Mouse (Mus musculus) embryonic facial prominence, embryonic 13.5 days (tissue): ENCODE results near the gene Perm1. TPM values are rescaled to one million over a fixed set of nuclear protein-coding genes. Genes with fewer than 3 reads are reported as not detected.

Source experiments
- ATAC-seq: fragments of 200-750 bp; cut with Nextera tagmentation; 2 replicates; pipeline ENCODE4 v1.8.0; 2017; ENCODE audit warnings: low read depth; ENCODE audit not compliant: insufficient number of reproducible peaks, insufficient read depth, low FRiP score, low TSS enrichment
- H3K27ac ChIP-seq: fragments of 300-500 bp; sonication (generic); 2 replicates; pipeline ENCODE4 v1.5.1; 2015; ENCODE audit warnings: moderate library complexity, mild to moderate bottlenecking, inconsistent platforms
- H3K27me3 ChIP-seq: fragments of 300-500 bp; sonication (generic); 2 replicates; pipeline ENCODE4 v1.6.1; 2015; ENCODE audit warnings: mild to moderate bottlenecking, inconsistent platforms
- H3K36me3 ChIP-seq: fragments of 300-500 bp; sonication (generic); 2 replicates; pipeline ENCODE4 v1.6.1; 2015; ENCODE audit warnings: mild to moderate bottlenecking, inconsistent platforms
- H3K4me1 ChIP-seq: fragments of 300-500 bp; sonication (generic); 2 replicates; pipeline ENCODE4 v1.6.1; 2015; ENCODE audit warnings: inconsistent platforms
- H3K4me2 ChIP-seq: fragments of 300-500 bp; sonication (generic); 2 replicates; pipeline ENCODE4 v1.6.1; 2015; ENCODE audit warnings: moderate library complexity, mild to moderate bottlenecking, inconsistent platforms
- H3K4me3 ChIP-seq: fragments of 300-500 bp; sonication (generic); 2 replicates; pipeline ENCODE4 v1.5.1; 2015; ENCODE audit warnings: mild to moderate bottlenecking, inconsistent platforms
- H3K9ac ChIP-seq: fragments of 300-500 bp; sonication (generic); 2 replicates; pipeline ENCODE4 v1.6.1; 2015; ENCODE audit warnings: mild to moderate bottlenecking, inconsistent platforms
- H3K9me3 ChIP-seq: fragments of 300-500 bp; sonication (generic); 2 replicates; pipeline ENCODE4 v1.6.1; 2016; ENCODE audit warnings: inconsistent platforms
- WGBS: fragments of 180-500 bp; shearing (Covaris S2); methylation state at CpG from one replicate; pipeline ENCODE4 v1.1.7; 2015; ENCODE audit warnings: mixed read lengths; 5-methylcytosine and 5-hydroxymethylcytosine counted together
- polyA plus RNA-seq: library from polyadenylated mRNA; unstranded; fragments of >200 nt; fragmentation: Nextera tagmentation; extraction: Ambion mirVana; gene quantifications from 2 replicates; pipeline ENCODE4 v1.2.1, GENCODE M21; 2015

Gene Perm1
- 0.62 and 1.1 TPM in 2 replicates for polyA plus RNA-seq

GRCm38 (mm10) chr4:156215649-156216048 lies at the start of gene Perm1:
Gene Perm1, plus strand, starts transcription at chr4:156215868.
- WGBS = 74% methylated on average over 4 of the region's 4 CpGs
- Histone ChIP-seq H3K36me3 (no peaks in the 10 kb centered on the region), H3K4me2 (no peak within 1 kb of the TSS), H3K27me3 (no peaks in the 10 kb centered on the region), H3K4me1 (0 out of 2 replicates have a peak, but pooled peaks cover 5% of the 10 kb centered on the region), H3K9ac (no peak within 1 kb of the TSS), H3K27ac (no peak within 1 kb of the TSS), H3K4me3 (no peak within 1 kb of the TSS), H3K9me3 (no peaks in the 10 kb centered on the region)
- ATAC-seq = no peak

GRCm38 (mm10) chr4:156166477-156166876 lies 49.2 kb upstream of the Perm1 start:
- Histone ChIP-seq H3K36me3 (peaks cover 98% of the 10 kb centered on the region), H3K9ac (no peak overlapping the region), H3K4me2 (no peak overlapping the region), H3K27me3 (no peaks in the 10 kb centered on the region), H3K4me1 (no peaks in the 10 kb centered on the region), H3K9me3 (peaks cover 12% of the 10 kb centered on the region), H3K4me3 (no peak overlapping the region), H3K27ac (no peak overlapping the region)
- 83% methylated on average over 9 of the region's 9 CpGs for WGBS
- no peak for ATAC-seq

- Histone ChIP-seq H3K36me3 (peaks cover 100% of the 10 kb centered on the region), H3K9ac (no peak overlapping the region), H3K4me2 (no peak overlapping the region), H3K4me1 (no peaks in the 10 kb centered on the region), H3K4me3 (no peak overlapping the region), H3K27me3 (no peaks in the 10 kb centered on the region), H3K9me3 (no peaks in the 10 kb centered on the region), H3K27ac (no peak overlapping the region)
- no peak for ATAC-seq
- WGBS = 94% methylated on average over 8 of the region's 8 CpGs
Observed at GRCm38 (mm10) chr4:156168611-156169010, 47.1 kb upstream of the Perm1 start.

- peaks cover 100% of the 10 kb centered on the region for H3K36me3 ChIP-seq
Observed at GRCm38 (mm10) chr4:156169129-156169528, 46.5 kb upstream of the Perm1 start.

GRCm38 (mm10) chr4:156171828-156172227 lies 43.8 kb upstream of the Perm1 start:
- no peak for ATAC-seq
- 95% methylated on average over 11 of the region's 11 CpGs for WGBS
- H3K9ac ChIP-seq = no peak overlapping the region
- no peak overlapping the region for H3K4me3 ChIP-seq
- H3K27ac ChIP-seq = no peak overlapping the region
- H3K4me1 ChIP-seq = no peaks in the 10 kb centered on the region
- no peaks in the 10 kb centered on the region for H3K27me3 ChIP-seq
- H3K36me3 ChIP-seq = peaks cover 100% of the 10 kb centered on the region
- H3K4me2 ChIP-seq = no peak overlapping the region
- no peaks in the 10 kb centered on the region for H3K9me3 ChIP-seq

More at GRCm38 (mm10) chr4:156169129-156169528, 46.5 kb upstream of the Perm1 start:
- ATAC-seq = no peak
- Histone ChIP-seq H3K9ac (no peak overlapping the region), H3K4me1 (no peaks in the 10 kb centered on the region), H3K27ac (no peak overlapping the region), H3K4me2 (no peak overlapping the region), H3K4me3 (no peak overlapping the region), H3K9me3 (no peaks in the 10 kb centered on the region), H3K27me3 (no peaks in the 10 kb centered on the region)
- 93% methylated on average over 10 of the region's 10 CpGs for WGBS

GRCm38 (mm10) chr4:156177630-156178029 lies 38.0 kb upstream of the Perm1 start:
- no peak overlapping the region for H3K4me3 ChIP-seq
- 93% methylated on average over 9 of the region's 9 CpGs for whole genome bisulfite sequencing
- no peaks in the 10 kb centered on the region for H3K9me3 ChIP-seq
- no peak overlapping the region for H3K4me2 ChIP-seq
- no peak overlapping the region for H3K27ac ChIP-seq
- H3K36me3 ChIP-seq = peaks cover 95% of the 10 kb centered on the region
- no peaks in the 10 kb centered on the region for H3K4me1 ChIP-seq
- H3K27me3 ChIP-seq = no peaks in the 10 kb centered on the region
- no peak overlapping the region for H3K9ac ChIP-seq
- ATAC-seq = no peak

- Histone ChIP-seq H3K9ac (0 out of 2 replicates have a peak overlapping the region, but pooled peaks have one; percentile 21), H3K4me3 (no peak overlapping the region), H3K9me3 (no peaks in the 10 kb centered on the region), H3K4me2 (no peak overlapping the region), H3K27me3 (no peaks in the 10 kb centered on the region), H3K4me1 (peaks cover 48% of the 10 kb centered on the region), H3K27ac (no peak overlapping the region), H3K36me3 (peaks cover 68% of the 10 kb centered on the region)
- WGBS = 78% methylated on average over 5 of the region's 5 CpGs
- no peak for ATAC-seq
Observed at GRCm38 (mm10) chr4:156183747-156184146, 31.9 kb upstream of the Perm1 start.

- Histone ChIP-seq H3K9ac (peak overlapping the region; percentile 74; the same call in 1 of the 2 replicates), H3K27ac (no peak overlapping the region), H3K4me2 (peak overlapping the region; percentile 59), H3K4me3 (peak overlapping the region; percentile 41; the same call in 1 of the 2 replicates), H3K36me3 (peaks cover 64% of the 10 kb centered on the region), H3K9me3 (no peaks in the 10 kb centered on the region), H3K4me1 (peaks cover 55% of the 10 kb centered on the region), H3K27me3 (no peaks in the 10 kb centered on the region)
- WGBS = 85% methylated on average over 7 of the region's 7 CpGs
- no peak for ATAC-seq
Observed at GRCm38 (mm10) chr4:156184291-156184954, 31.2 kb upstream of the Perm1 start.

- ATAC-seq = no peak
- H3K4me2 ChIP-seq = peak overlapping the region; percentile 59
- peak overlapping the region; percentile 74 for H3K9ac ChIP-seq
- peaks cover 66% of the 10 kb centered on the region for H3K4me1 ChIP-seq
- H3K27me3 ChIP-seq = no peaks in the 10 kb centered on the region
- H3K9me3 ChIP-seq = no peaks in the 10 kb centered on the region
- peak overlapping the region; percentile 41 for H3K4me3 ChIP-seq
- peak overlapping the region; percentile 83 for H3K27ac ChIP-seq
- 65% methylated on average over 13 of the region's 13 CpGs for WGBS
- H3K36me3 ChIP-seq = peaks cover 60% of the 10 kb centered on the region
Observed at GRCm38 (mm10) chr4:156185456-156185949, 30.2 kb upstream of the Perm1 start.

GRCm38 (mm10) chr4:156185950-156186850 lies 29.5 kb upstream of the Perm1 start:
- WGBS = 8% methylated on average over 31 of the region's 31 CpGs
- Histone ChIP-seq H3K9ac (peak overlapping the region; percentile 74), H3K27ac (peak overlapping the region; percentile 83), H3K4me1 (peaks cover 69% of the 10 kb centered on the region), H3K27me3 (no peaks in the 10 kb centered on the region), H3K4me3 (peak overlapping the region; percentile 41), H3K36me3 (peaks cover 64% of the 10 kb centered on the region), H3K4me2 (peak overlapping the region; percentile 59), H3K9me3 (no peaks in the 10 kb centered on the region)
- ATAC-seq = no peak

- H3K4me2 ChIP-seq = peak overlapping the region; percentile 31; the same call in 1 of the 2 replicates
- H3K36me3 ChIP-seq = peaks cover 64% of the 10 kb centered on the region
- H3K4me1 ChIP-seq = peaks cover 87% of the 10 kb centered on the region
- H3K4me3 ChIP-seq = no peak overlapping the region
- no peak for ATAC-seq
- H3K27me3 ChIP-seq = no peaks in the 10 kb centered on the region
- WGBS = 36% methylated on average over 5 of the region's 5 CpGs
- H3K9ac ChIP-seq = peak overlapping the region; percentile 41; the same call in 1 of the 2 replicates
- H3K27ac ChIP-seq = peak overlapping the region; percentile 75
- H3K9me3 ChIP-seq = no peaks in the 10 kb centered on the region
Observed at GRCm38 (mm10) chr4:156188162-156188810, 27.4 kb upstream of the Perm1 start.
